Mouse (Mus musculus) neural tube, embryonic 13.5 days (tissue): ENCODE results near the gene Snai3. TPM values are rescaled to one million over a fixed set of nuclear protein-coding genes. Genes with fewer than 3 reads are reported as not detected.

Experiments
- ATAC-seq: fragments of 200-750 bp; cut with Nextera tagmentation; 2 replicates; pipeline ENCODE4 v1.8.0; 2017; ENCODE audit warnings: low read depth, mild to moderate bottlenecking, moderate TSS enrichment, moderate library complexity
- H3K27ac ChIP-seq: fragments of 300-500 bp; sonication (generic); replicated peaks from 2 replicates; pipeline ENCODE4 v1.5.1; 2015; ENCODE audit warnings: moderate library complexity, mild to moderate bottlenecking, inconsistent platforms
- H3K27me3 ChIP-seq: fragments of 300-500 bp; sonication (generic); 2 replicates; pipeline ENCODE4 v1.6.1; 2015; ENCODE audit warnings: mild to moderate bottlenecking, inconsistent platforms
- H3K36me3 ChIP-seq: fragments of 300-500 bp; sonication (generic); 2 replicates; pipeline ENCODE4 v1.6.1; 2015; ENCODE audit warnings: mild to moderate bottlenecking, inconsistent platforms
- H3K4me1 ChIP-seq: fragments of 300-500 bp; sonication (generic); replicated peaks from 2 replicates; pipeline ENCODE4 v1.6.1; 2015; ENCODE audit warnings: inconsistent platforms
- H3K4me2 ChIP-seq: fragments of 300-500 bp; sonication (generic); 2 replicates; pipeline ENCODE4 v1.6.1; 2015; ENCODE audit warnings: inconsistent platforms, mild to moderate bottlenecking, moderate library complexity
- H3K4me3 ChIP-seq: fragments of 300-500 bp; sonication (generic); 2 replicates; pipeline ENCODE4 v1.5.1; 2015; ENCODE audit warnings: mild to moderate bottlenecking, inconsistent platforms
- H3K9ac ChIP-seq: fragments of 300-500 bp; sonication (generic); 2 replicates; pipeline ENCODE4 v1.6.1; 2015; ENCODE audit warnings: moderate library complexity, mild to moderate bottlenecking, inconsistent platforms
- H3K9me3 ChIP-seq: fragments of 300-500 bp; sonication (generic); 2 replicates; pipeline ENCODE4 v1.6.1; 2016; ENCODE audit warnings: inconsistent platforms
- WGBS: fragments of 180-500 bp; shearing (Covaris S2); methylation state at CpG from one replicate; pipeline ENCODE4 v1.1.7; 2015; 5-methylcytosine and 5-hydroxymethylcytosine counted together
- polyA plus RNA-seq: library from polyadenylated mRNA; unstranded; fragments of >200 nt; fragmentation: Nextera tagmentation; extraction: Ambion mirVana; gene quantifications from 2 replicates; pipeline ENCODE4 v1.2.1, GENCODE M21; 2015

Snai3 gene
- 0.15 TPM in 1 of 2 replicates, not detected in the other for polyA plus RNA-seq

- H3K27me3 ChIP-seq = peaks cover 84% of the 10 kb centered on the region
- peaks cover 12% of the 10 kb centered on the region for H3K4me1 ChIP-seq
- WGBS = 2% methylated on average over 56 of the region's 56 CpGs
- peak within 1 kb of the TSS; percentile 41; the same call in 1 of the 2 replicates for H3K9ac ChIP-seq
- peak within 1 kb of the TSS; percentile 35 for H3K4me3 ChIP-seq
- no peak within 1 kb of the TSS for H3K27ac ChIP-seq
- H3K36me3 ChIP-seq = peaks cover 9% of the 10 kb centered on the region
- peak within 1 kb of the TSS; percentile 66 for H3K4me2 ChIP-seq
- H3K9me3 ChIP-seq = no peaks in the 10 kb centered on the region
- ATAC-seq = 0 out of 2 replicates have a peak, but pooled peaks have one; percentile 48
Measured at GRCm38 (mm10) chr8:122460524-122461472, at the start of gene Snai3. Gene Snai3, minus strand, starts transcription at chr8:122460733.

- H3K4me3 ChIP-seq = no peak overlapping the region
- no peaks in the 10 kb centered on the region; the same call in 1 of the 2 replicates for H3K4me1 ChIP-seq
- H3K4me2 ChIP-seq = no peak overlapping the region
- H3K36me3 ChIP-seq = no peaks in the 10 kb centered on the region
- H3K27me3 ChIP-seq = no peaks in the 10 kb centered on the region
- ATAC-seq = peak; percentile 32; the same call in 1 of the 2 replicates
- no peak overlapping the region for H3K9ac ChIP-seq
- H3K27ac ChIP-seq = no peak overlapping the region
- no peaks in the 10 kb centered on the region for H3K9me3 ChIP-seq
- 35% methylated on average over 10 of the region's 10 CpGs for WGBS
Measured at GRCm38 (mm10) chr8:122500856-122501255, 40.3 kb upstream of the Snai3 start.

DNA sequence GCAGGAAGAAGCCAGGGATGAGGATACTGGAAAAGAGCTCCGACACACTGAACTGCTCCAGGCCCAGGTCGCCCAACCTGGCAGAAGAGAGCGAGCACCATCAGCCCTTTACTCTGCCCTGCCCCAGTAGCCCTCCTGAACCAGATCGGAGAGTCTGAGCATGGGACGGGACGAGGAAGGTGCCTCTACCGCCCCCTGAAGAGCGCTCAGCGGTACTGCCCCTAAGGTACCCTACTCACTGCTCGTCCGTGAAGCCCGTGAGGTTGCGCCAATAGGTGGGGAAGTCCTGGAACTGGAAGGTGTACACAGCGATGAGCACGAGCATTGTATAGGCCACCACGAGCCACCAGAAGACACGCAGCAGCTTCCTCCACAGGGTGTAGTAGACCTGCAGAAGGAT lies 37.4 kb upstream of the Snai3 start:
- 75% methylated on average over 17 of the region's 17 CpGs for WGBS
- no peaks in the 10 kb centered on the region for H3K27me3 ChIP-seq
- no peak overlapping the region for H3K4me2 ChIP-seq
- no peaks in the 10 kb centered on the region for H3K36me3 ChIP-seq
- H3K4me3 ChIP-seq = no peak overlapping the region
- no peak for ATAC-seq
- H3K9me3 ChIP-seq = no peaks in the 10 kb centered on the region
- no peaks in the 10 kb centered on the region for H3K4me1 ChIP-seq
- no peak overlapping the region for H3K27ac ChIP-seq
- H3K9ac ChIP-seq = no peak overlapping the region

- Histone ChIP-seq H3K4me2 (no peak overlapping the region), H3K4me3 (no peak overlapping the region), H3K27me3 (no peaks in the 10 kb centered on the region), H3K27ac (no peak overlapping the region), H3K9me3 (no peaks in the 10 kb centered on the region), H3K9ac (no peak overlapping the region), H3K36me3 (no peaks in the 10 kb centered on the region), H3K4me1 (no peaks in the 10 kb centered on the region)
- ATAC-seq = no peak
- 83% methylated on average over 11 of the region's 12 CpGs for WGBS
Measured at GRCm38 (mm10) chr8:122497016-122497734, 36.6 kb upstream of the Snai3 start.

GRCm38 (mm10) chr8:122488387-122488786 lies 27.9 kb upstream of the Snai3 start:
- no peaks in the 10 kb centered on the region for H3K27me3 ChIP-seq
- no peak overlapping the region for H3K4me3 ChIP-seq
- no peak for ATAC-seq
- H3K27ac ChIP-seq = no peak overlapping the region
- no peaks in the 10 kb centered on the region for H3K4me1 ChIP-seq
- H3K9ac ChIP-seq = no peak overlapping the region
- no peak overlapping the region for H3K4me2 ChIP-seq
- WGBS = 87% methylated on average over 9 of the region's 9 CpGs
- no peaks in the 10 kb centered on the region for H3K9me3 ChIP-seq
- peaks cover 14% of the 10 kb centered on the region for H3K36me3 ChIP-seq

- H3K4me2 ChIP-seq = no peak overlapping the region
- no peak overlapping the region for H3K9ac ChIP-seq
- no peak for ATAC-seq
- H3K9me3 ChIP-seq = no peaks in the 10 kb centered on the region
- H3K4me1 ChIP-seq = no peaks in the 10 kb centered on the region
- H3K4me3 ChIP-seq = no peak overlapping the region
- H3K27me3 ChIP-seq = no peaks in the 10 kb centered on the region
- WGBS = 93% methylated on average over 12 of the region's 12 CpGs
- H3K36me3 ChIP-seq = peaks cover 47% of the 10 kb centered on the region
- no peak overlapping the region for H3K27ac ChIP-seq
Measured at GRCm38 (mm10) chr8:122484831-122485230, 24.3 kb upstream of the Snai3 start.

DNA sequence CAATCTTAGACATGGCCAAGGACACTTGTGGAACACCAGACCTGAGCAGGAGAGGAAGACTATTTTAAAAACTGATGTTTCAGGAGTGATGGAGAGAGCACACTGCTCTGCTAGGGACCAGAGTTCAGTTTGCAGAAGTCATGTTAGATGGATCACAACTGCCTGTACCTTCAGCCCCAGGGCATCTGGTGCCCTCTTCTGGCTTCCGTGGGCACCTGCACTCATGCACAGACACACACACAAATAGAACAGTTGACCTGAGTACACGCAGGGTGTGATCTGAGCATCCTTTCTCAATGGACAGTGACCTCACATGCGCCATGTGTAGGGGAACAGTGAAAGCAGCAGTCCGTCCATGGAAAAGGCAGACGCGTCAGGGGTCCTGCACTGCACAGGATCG lies 23.3 kb upstream of the Snai3 start:
- WGBS = 97% methylated on average over 7 of the region's 7 CpGs
- Histone ChIP-seq H3K9ac (no peak overlapping the region), H3K36me3 (peaks cover 57% of the 10 kb centered on the region), H3K27me3 (no peaks in the 10 kb centered on the region), H3K27ac (no peak overlapping the region), H3K4me2 (no peak overlapping the region), H3K4me3 (no peak overlapping the region), H3K4me1 (no peaks in the 10 kb centered on the region), H3K9me3 (no peaks in the 10 kb centered on the region)
- no peak for ATAC-seq

GRCm38 (mm10) chr8:122482448-122482847 lies 21.9 kb upstream of the Snai3 start:
- Histone ChIP-seq H3K4me3 (no peak overlapping the region), H3K4me2 (no peak overlapping the region), H3K27me3 (no peaks in the 10 kb centered on the region), H3K9ac (no peak overlapping the region), H3K27ac (no peak overlapping the region), H3K36me3 (peaks cover 69% of the 10 kb centered on the region), H3K9me3 (no peaks in the 10 kb centered on the region), H3K4me1 (peaks cover 1% of the 10 kb centered on the region)
- ATAC-seq = no peak
- 95% methylated on average over 8 of the region's 8 CpGs for WGBS

- under 1% methylated on average over 97 of the region's 103 CpGs for WGBS
- Histone ChIP-seq H3K9ac (peak within 1 kb of the TSS; percentile 95), H3K27ac (peak within 1 kb of the TSS; percentile 87), H3K4me2 (peak within 1 kb of the TSS; percentile 96), H3K9me3 (no peaks in the 10 kb centered on the region), H3K4me3 (peak within 1 kb of the TSS; percentile 98), H3K36me3 (peaks cover 53% of the 10 kb centered on the region), H3K4me1 (peaks cover 30% of the 10 kb centered on the region), H3K27me3 (no peaks in the 10 kb centered on the region)
- peak; percentile 93 for ATAC-seq
Measured at GRCm38 (mm10) chr8:122475580-122476320, 15.2 kb upstream of the Snai3 start, which contains the start of the genes Rnf166 and Ctu2. Gene Rnf166, minus strand, starts transcription at chr8:122476064. Gene Ctu2, plus strand, starts transcription at chr8:122476143.

DNA sequence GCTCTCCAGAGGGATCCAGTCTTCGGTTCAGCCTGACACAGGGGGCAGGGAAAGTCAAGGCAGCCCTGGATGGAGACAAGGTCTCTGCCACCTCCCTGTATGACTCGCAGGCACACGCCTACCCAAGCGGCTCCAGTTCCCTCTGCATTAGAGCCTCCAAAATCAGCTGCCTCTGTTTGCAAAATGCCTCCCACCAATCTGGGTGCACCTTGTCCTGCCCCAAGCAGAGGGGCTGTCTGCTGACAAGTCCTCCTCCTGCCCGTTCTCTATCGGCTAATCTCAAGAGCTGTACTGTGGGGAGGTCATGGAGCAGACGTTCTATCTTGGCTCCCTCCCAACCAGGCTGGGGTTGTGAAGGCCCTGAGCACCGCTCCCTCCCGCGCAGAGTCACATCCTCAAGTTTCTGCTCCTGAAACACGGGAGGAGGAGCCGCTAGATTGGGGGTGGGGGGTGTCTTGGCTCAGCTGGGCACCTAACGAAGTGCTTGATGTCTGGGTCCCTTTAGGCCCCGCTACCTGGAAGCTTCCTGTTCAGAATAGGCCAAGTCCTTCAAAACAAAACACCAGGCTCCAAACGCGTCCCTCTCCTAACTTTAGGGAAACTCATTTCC lies 14.5 kb upstream of the Snai3 start:
- Histone ChIP-seq H3K27ac (peak overlapping the region; percentile 87), H3K27me3 (no peaks in the 10 kb centered on the region), H3K4me1 (peaks cover 30% of the 10 kb centered on the region), H3K4me2 (peak overlapping the region; percentile 96), H3K4me3 (peak overlapping the region; percentile 98), H3K9me3 (no peaks in the 10 kb centered on the region), H3K9ac (peak overlapping the region; percentile 95), H3K36me3 (peaks cover 50% of the 10 kb centered on the region)
- ATAC-seq = peak; percentile 12; the same call in 1 of the 2 replicates
- 13% methylated on average over 16 of the region's 16 CpGs for WGBS

GRCm38 (mm10) chr8:122473911-122474421 lies 13.4 kb upstream of the Snai3 start:
- Histone ChIP-seq H3K4me2 (no peak overlapping the region), H3K9me3 (no peaks in the 10 kb centered on the region), H3K9ac (no peak overlapping the region), H3K27me3 (no peaks in the 10 kb centered on the region), H3K36me3 (peaks cover 49% of the 10 kb centered on the region), H3K4me1 (peaks cover 30% of the 10 kb centered on the region), H3K4me3 (no peak overlapping the region), H3K27ac (no peak overlapping the region)
- 91% methylated on average over 8 of the region's 8 CpGs for WGBS
- no peak for ATAC-seq
